Mouse (Mus musculus) thymus, postnatal 25 days (tissue): ENCODE results near the gene Tent5b.
A peak's percentile ranks its signal among the peaks of the same experiment; 100 is the strongest.
"Not testable (repeated sequence)": the region's sequence is repeated elsewhere in the genome, so short reads cannot be mapped to it uniquely, and the experiment has no call there.

Source experiments
- DNase-seq: peaks from one replicate; pipeline ENCODE4 v3.0.0; 2022

Tent5b gene

DNA sequence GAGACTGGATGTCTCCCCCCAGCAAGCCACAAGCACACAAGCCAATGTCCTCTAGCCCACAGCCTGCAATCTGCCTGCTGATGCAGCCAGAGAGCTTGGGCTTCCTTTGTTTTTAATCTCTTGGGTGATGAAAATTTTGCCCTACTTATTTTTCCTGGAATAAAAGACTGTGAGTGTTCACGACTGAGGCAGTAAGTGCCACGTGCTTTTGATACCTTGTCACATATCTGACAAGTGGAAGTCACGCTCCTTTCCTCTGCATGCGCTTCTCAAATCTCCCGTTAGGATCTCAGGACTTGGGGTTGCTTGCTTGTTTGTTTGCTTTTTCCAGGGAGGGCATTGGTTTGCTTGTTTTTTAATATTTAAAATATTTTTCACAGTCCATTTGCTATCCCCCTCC lies 24.4 kb downstream of the Tent5b start:
- DNase-seq = no peak

DNA sequence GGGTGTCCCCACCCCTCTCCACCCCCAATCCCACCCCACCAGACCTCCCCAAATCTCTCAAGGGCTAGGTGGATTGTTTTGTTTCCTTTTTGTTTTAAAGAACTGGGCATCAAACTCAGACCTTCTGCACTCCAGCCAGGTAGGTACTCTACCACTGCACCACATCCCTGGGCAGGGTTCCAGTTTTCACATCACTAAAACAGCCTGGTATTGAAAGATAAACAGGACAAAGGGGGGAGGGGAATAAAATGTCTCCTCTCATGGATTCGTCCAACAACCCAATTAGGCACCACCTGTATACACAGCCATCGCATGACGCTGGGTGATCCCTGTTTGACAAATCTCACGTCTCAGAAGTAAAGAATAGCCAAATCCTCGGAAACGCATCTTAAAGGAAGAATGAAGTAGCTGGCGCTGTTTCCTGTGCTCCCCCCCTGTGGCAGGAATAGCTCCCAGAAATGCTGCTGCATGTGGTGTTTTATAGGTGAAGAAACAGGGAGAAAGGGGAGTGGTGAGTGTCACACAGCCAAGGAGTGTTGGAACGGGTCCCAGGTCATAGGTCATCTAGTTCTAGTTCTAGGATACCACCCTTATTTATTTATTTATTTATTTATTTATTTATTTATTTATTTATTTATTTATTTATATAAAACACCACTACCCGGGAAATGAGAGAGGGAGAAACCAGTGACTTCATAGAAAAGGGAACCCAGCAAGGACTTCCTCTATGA lies 25.0 kb downstream of the Tent5b start:
- no peak for DNase-seq

DNA sequence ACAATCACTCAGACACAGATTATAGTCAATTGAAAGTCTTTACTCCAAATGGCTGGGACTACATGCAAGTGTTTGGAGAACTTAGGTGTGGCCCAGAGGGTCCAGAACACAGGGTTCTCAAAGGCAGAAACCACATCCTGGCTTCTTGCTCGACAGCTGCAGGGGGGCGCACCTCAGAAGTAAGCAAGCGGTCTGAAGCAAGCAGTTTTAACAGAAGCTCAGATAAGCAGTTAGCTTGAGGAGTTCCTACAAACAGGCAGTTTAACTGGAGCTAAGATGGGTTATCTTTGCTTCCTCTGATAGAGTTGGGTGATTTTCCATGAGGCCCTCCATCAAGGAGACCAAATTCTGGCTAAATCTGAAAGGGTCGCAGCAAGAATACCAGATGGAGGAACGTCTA lies 26.6 kb downstream of the Tent5b start:
- peak; percentile 79 for DNase-seq

DNA sequence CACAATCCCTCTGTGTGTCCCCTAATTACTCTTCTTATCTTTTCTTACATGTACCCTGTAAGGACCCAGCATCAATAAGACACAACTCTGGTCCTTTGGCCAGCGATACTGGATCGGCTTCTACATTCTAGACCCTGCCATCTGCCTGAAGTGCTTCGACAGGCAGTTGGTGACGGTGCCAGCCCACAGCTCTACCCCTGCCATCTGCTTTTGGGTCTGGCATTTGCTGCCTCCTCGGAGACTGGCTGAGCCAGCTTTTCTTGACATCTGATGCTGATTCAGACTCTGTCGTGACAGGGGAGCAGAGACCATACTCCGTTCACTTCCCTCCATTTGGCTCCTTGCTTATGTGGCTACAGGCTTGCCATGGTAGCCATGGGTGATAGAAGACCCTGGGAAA lies 29.1 kb downstream of the Tent5b start:
- DNase-seq = no peak

DNA sequence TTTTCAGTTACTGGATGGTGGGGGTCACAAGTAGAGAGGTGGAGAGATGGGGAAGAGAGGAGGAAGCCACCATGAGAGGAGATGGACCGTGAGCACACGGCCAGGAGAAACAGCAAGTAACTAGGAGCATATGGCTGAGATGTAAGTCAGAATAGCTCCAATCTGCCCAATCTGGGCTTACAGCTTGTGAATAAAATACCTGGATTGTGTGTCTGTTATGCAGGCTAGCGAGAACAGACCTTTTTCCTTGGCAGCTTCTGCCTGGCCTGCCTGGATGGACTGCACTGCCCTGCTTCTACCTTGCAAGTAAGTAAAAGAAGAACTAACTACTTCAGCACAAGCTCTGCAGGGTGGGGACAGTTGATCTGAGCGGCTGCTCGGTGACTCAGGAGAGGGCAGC lies 31.1 kb downstream of the Tent5b start:
- DNase-seq = no peak

DNA sequence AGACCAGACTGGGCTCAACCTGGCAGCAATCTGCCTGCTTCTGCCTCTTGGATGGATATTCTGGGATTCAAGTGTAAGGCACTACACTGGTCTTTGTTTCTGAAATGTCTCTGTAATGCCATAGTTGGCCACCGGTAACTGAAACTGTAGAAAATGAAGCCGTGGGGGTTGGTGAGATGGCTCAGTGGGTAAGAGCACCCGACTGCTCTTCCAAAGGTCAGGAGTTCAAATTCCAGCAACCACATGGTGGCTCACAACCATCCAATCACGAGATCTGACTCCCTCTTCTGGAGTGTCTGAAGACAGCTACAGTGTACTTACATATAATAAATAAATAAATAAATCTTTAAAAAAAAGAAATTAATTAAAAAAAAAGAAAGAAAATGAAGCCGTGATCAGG lies 32.6 kb downstream of the Tent5b start:
- not testable (repeated sequence) for DNase-seq

DNA sequence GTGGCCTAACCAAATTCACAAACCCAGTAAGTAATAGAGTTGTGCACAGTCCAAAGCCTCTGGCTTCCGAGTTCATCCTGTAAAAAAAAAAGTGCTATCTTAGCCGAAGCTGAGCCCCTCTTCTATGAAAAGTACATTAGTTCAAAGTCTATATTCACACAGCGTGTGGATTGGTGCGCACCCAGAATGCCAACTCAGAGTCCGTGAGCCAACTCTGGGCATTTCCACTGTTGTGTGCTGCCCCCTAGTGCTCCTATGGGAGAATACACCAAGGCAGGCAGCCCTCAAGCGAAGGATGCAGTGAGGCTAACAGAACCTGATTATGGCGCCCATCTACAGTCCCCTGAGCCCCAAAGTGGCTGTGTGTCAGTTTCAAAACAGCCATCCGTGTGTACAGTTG lies 33.0 kb downstream of the Tent5b start:
- peak; percentile 84 for DNase-seq

DNA sequence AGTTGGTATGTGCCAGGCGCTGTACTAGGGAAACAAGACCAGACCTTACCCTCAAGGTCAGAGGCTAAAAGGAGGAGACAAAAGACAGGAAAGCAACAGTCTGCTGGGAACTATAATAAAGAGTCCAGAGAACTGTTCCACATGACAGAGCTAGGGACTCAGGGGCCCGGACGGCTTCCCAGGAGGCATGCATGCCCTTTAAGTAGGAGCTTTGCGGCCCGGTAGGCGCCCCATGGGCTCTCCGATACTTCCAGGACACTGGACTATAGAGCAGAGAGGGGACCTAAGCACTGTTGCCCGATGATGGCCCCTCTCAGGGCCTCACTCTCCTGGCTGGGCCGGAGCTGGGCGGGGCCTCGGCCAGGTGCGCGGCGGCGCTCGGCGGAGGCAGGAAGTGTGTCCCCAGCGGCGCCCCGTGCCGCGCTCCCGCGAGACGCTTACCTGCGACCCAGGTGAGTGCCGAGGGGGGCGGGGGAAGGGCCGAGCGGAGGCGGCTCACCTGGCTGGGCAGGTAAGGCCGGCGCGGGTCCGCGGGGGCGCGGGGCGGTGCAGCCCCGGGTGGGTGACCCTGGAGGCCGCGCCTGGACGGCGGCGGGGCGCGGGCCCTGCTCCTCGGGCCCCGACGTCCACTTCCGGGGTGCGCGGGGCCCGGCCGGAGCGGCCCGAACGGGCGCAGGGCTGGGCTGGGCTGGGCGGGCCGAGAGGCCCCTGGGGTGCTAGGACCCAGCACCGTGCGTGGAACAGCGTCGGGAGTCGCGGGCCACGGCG lies 38.9 kb downstream of the Tent5b start, which contains the start of gene Kdf1:
Gene Kdf1 (plus strand): TSS at position 363 of the 768 bp plus-strand sequence.
- DNase-seq = peak; percentile 12

DNA sequence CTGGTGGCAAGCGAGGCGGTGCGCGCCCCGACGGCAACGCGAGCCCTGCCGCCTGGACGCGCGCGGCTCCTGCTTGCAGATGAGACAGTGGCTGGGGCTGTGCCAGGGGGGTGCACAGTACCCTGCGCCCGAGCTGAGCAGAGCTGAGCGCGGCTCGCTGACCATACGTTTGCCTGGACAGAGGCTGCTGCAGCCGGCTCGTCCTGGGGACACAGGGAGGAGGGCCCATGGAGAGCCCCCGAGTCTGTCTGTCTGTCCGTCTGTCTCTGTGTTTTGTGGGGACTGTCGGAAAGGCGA lies 39.4 kb downstream of the Tent5b start:
- DNase-seq = no peak

DNA sequence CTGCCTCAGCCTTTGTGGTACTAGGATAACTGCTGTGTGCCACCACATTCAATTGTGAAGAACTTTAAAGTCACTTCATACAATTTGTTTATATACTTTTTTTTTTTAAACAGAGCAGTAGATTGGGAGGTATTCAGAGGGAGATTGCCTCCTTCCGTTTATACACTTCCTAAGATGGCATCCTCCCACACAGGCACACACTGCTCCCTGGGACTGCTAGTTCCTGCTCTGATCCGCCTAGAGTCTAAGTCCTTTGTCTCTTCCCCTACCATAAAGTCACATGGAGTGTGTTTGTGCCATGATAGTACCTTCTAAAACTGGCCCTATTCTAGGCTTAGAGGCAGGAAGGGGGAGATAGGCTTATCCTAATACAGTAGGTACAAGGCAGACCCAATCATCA lies 41.6 kb downstream of the Tent5b start:
- no peak for DNase-seq

DNA sequence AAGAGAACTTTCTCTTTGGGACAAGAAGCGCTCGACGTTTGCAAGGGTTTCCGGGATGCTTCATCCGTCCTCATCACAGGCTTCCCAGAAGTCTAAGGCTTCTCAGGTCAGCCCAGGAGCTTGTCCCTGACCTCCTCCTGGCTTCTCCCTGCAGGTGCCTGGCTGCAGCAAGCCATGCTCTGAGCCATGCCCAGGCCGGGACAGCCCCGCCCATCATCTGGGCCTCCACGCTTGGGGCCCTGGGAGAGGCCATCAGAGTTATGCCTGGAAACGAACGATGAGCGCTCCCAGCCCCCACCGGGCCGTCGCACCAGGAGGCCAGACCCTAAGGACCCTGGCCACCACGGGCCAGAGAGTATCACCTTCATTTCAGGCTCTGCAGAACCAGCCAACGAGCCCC lies 47.9 kb downstream of the Tent5b start:
- no peak for DNase-seq

DNA sequence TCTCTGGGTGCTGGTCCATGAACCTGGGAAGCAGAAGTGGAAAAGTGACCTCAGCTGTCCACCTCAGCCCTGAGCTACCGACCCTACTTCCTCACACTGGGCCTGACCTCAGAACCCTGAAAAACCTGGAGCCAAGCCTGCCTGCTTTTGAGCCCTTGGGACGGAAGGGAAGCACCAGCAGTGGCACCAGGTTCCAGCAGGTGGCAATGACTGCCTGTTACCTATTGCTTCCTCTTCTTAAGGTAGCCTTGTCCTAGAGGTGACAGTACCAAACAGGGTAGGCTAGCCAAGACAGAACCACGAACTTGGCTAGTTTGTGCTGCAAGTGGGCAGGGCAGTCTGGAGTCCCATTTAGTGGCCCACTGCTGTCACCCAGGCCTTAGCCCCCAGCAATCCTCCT lies 52.8 kb downstream of the Tent5b start:
- DNase-seq = no peak

DNA sequence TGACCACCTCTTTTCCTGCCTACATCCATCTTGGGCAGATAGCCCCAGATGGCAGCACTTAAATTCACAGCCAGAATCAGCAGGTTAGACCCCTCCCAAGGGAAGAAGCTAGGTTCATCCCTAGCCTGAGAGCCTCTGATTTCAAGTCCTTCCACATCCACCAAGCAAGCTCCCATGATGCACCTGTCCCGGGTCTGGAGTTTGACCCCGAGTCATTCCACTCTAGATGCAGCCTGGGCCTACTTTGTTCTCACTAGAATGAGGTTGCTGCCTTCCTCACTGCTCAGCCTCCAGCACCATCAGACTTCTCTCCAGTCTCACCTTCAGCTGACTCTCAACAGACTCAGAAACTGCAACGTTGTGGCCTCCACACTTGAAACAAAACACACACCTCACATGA lies 56.1 kb downstream of the Tent5b start:
- no peak for DNase-seq

DNA sequence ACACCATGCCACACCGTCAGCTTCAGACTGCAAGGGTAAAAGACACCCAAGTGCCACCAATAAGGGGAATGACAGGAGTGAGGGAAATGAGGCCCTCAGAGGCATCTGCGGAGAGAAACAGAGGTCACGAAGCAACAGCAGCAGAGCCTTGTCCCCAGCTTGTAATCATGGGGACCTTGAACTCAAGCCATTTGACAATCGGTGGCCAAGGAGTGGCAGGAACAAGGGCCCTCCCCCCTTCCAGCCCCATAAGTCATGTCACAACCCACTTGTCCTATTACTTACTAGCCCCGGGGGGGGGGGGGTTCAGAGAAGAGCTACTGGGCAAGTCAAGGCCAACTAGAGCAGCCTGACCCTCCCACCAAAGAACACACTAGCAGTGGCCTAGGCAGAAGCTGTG lies 56.7 kb downstream of the Tent5b start:
- DNase-seq = no peak
